14 mouse cellular contexts compared by ENCODE assay signal in genomic region chr7:95734587-95734986, GRCm38 (mm10).
DNase-seq lines count a peak whose midpoint lies in the region; ATAC-seq lines count a peak whose summit lies in the region.
"Had no signal": no experiment of that assay in that cellular context is flagged by ENCODE, and none has a peak within 500 bp of the region (broad histone marks: within the 10 kb centered on the region; RNA-seq: fewer than 3 reads in every experiment).

No protein-coding gene starts in this region.

- H3K4me2 ChIP-seq in midbrain, embryonic 13.5 days (replicated peaks) = no peak overlapping the region
- H3K4me2 ChIP-seq in forebrain, embryonic 14.5 days (ENCODE audit: low read length) = no peak overlapping the region
- no peak overlapping the region for H3K4me2 ChIP-seq in hindbrain, embryonic 15.5 days
- H3K4me2 ChIP-seq: embryonic facial prominence, embryonic 15.5 days; liver, embryonic 15.5 days had no signal

- H3K27ac ChIP-seq in midbrain, embryonic 13.5 days = no peak overlapping the region
- no peak overlapping the region for H3K27ac ChIP-seq in midbrain, embryonic 10.5 days (replicated peaks)
- H3K27ac ChIP-seq in forebrain, embryonic 14.5 days (ENCODE audit: low read depth, low read length) = no peak overlapping the region
- H3K27ac ChIP-seq in hindbrain, embryonic 15.5 days (replicated peaks) = no peak overlapping the region
- H3K27ac ChIP-seq: embryonic facial prominence, embryonic 15.5 days; kidney, postnatal 0 days; liver, embryonic 15.5 days had no signal

- no peaks in the 10 kb centered on the region for H3K4me1 ChIP-seq in midbrain, embryonic 13.5 days (replicated peaks)
- H3K4me1 ChIP-seq in midbrain, embryonic 10.5 days = no peaks in the 10 kb centered on the region
- H3K4me1 ChIP-seq in forebrain, embryonic 14.5 days (ENCODE audit: control insufficient read depth, insufficient read depth, low read length) = no peaks in the 10 kb centered on the region
- no peaks in the 10 kb centered on the region for H3K4me1 ChIP-seq in hindbrain, embryonic 15.5 days (replicated peaks)
- H3K4me1 ChIP-seq: embryonic facial prominence, embryonic 15.5 days; liver, embryonic 15.5 days had no signal

- no peak for DNase-seq in midbrain, embryonic 10.5 days (ENCODE audit: low spot score)
- peak; percentile 71 for DNase-seq in forebrain, embryonic 14.5 days (ENCODE audit: low spot score)
- DNase-seq in lung, postnatal 36 days = no peak
- DNase-seq: cerebellum, adult 8-10 months; lung, postnatal 4 days; thymus, adult 2 months had no signal

- WGBS in midbrain, embryonic 13.5 days = 64% methylated on average over 5 of the region's 5 CpGs
- whole genome bisulfite sequencing in midbrain, embryonic 10.5 days = 74% methylated on average over 5 of the region's 5 CpGs
- WGBS in forebrain, embryonic 14.5 days = 51% methylated on average over 5 of the region's 5 CpGs
- 52% methylated on average over 5 of the region's 5 CpGs for WGBS in hindbrain, embryonic 15.5 days

- H3K4me3 ChIP-seq in midbrain, embryonic 13.5 days (replicated peaks) = no peak overlapping the region
- no peak overlapping the region for H3K4me3 ChIP-seq in midbrain, embryonic 10.5 days
- H3K4me3 ChIP-seq in forebrain, embryonic 14.5 days (ENCODE audit: low read depth, low read length) = no peak overlapping the region
- H3K4me3 ChIP-seq in hindbrain, embryonic 15.5 days = no peak overlapping the region
- H3K4me3 ChIP-seq: embryonic facial prominence, embryonic 15.5 days; liver, embryonic 15.5 days had no signal

- H3K9ac ChIP-seq in midbrain, embryonic 13.5 days (replicated peaks) = no peak overlapping the region
- no peak overlapping the region for H3K9ac ChIP-seq in forebrain, embryonic 14.5 days (ENCODE audit: low read length)
- H3K9ac ChIP-seq in hindbrain, embryonic 15.5 days = no peak overlapping the region
- H3K9ac ChIP-seq: embryonic facial prominence, embryonic 15.5 days; liver, embryonic 15.5 days had no signal

- H3K9me3 ChIP-seq in midbrain, embryonic 13.5 days = no peaks in the 10 kb centered on the region
- no peaks in the 10 kb centered on the region for H3K9me3 ChIP-seq in midbrain, embryonic 10.5 days (replicated peaks)
- no peaks in the 10 kb centered on the region for H3K9me3 ChIP-seq in forebrain, embryonic 14.5 days (replicated peaks; ENCODE audit: control insufficient read depth, low read length)
- H3K9me3 ChIP-seq in hindbrain, embryonic 15.5 days = no peaks in the 10 kb centered on the region
- H3K9me3 ChIP-seq: embryonic facial prominence, embryonic 15.5 days; liver, embryonic 15.5 days had no signal

- H3K27me3 ChIP-seq in midbrain, embryonic 13.5 days = no peaks in the 10 kb centered on the region
- H3K27me3 ChIP-seq in midbrain, embryonic 10.5 days (ENCODE audit: low read depth, poor library complexity, severe bottlenecking) = no peaks in the 10 kb centered on the region
- H3K27me3 ChIP-seq in forebrain, embryonic 14.5 days (replicated peaks; ENCODE audit: control insufficient read depth, insufficient read depth, low read length) = no peaks in the 10 kb centered on the region
- H3K27me3 ChIP-seq in hindbrain, embryonic 15.5 days = no peaks in the 10 kb centered on the region
- H3K27me3 ChIP-seq: embryonic facial prominence, embryonic 15.5 days; liver, embryonic 15.5 days had no signal

- H3K36me3 ChIP-seq in midbrain, embryonic 13.5 days = no peaks in the 10 kb centered on the region
- no peaks in the 10 kb centered on the region for H3K36me3 ChIP-seq in midbrain, embryonic 10.5 days
- H3K36me3 ChIP-seq in forebrain, embryonic 14.5 days (ENCODE audit: control insufficient read depth, insufficient read depth, low read length) = no peaks in the 10 kb centered on the region
- H3K36me3 ChIP-seq in hindbrain, embryonic 15.5 days = no peaks in the 10 kb centered on the region
- H3K36me3 ChIP-seq: embryonic facial prominence, embryonic 15.5 days; liver, embryonic 15.5 days had no signal

- peak; percentile 43; the same call in 1 of the 2 replicates for ATAC-seq in midbrain, embryonic 13.5 days
- ATAC-seq in forebrain, embryonic 14.5 days = peak; percentile 92
- peak; percentile 59; the same call in 1 of the 2 replicates for ATAC-seq in hindbrain, embryonic 15.5 days (ENCODE audit: low FRiP score, low read depth)
- no peak for ATAC-seq in monocyte, adult 5-6 weeks (replicated peaks; ENCODE audit: insufficient number of reproducible peaks, low FRiP score, low TSS enrichment, poor library complexity, severe bottlenecking)
- no peak for ATAC-seq in megakaryocyte, adult 5-6 weeks (ENCODE audit: poor library complexity, severe bottlenecking)
- ATAC-seq: activated CD4-positive, CD25-positive, alpha-beta regulatory T cell, adult 4 months had no signal

Comparison
In these comparisons a context has a peak if more than half of its experiments do, and no peak if none do; other contexts are left out.
1. ATAC-seq: peak in midbrain, embryonic 13.5 days (single experiment), forebrain, embryonic 14.5 days (single experiment) and hindbrain, embryonic 15.5 days (single experiment); none in monocyte, adult 5-6 weeks (single experiment) and megakaryocyte, adult 5-6 weeks (single experiment).